Mouse (Mus musculus): ENCODE results near the gene Rab3b. TPM values are rescaled to one million over a fixed set of nuclear protein-coding genes. Genes with fewer than 3 reads are reported as not detected.
A peak's percentile ranks its signal among the peaks of the same experiment; 100 is the strongest.

Rab3b gene
- total and polyA plus RNA-seq, 3 experiments = 38.6 to 51.5 (median 41.6) TPM

GRCm38 (mm10) chr4:108951663-108952062 lies 72.8 kb downstream of the Rab3b start:
- no peak for DNase-seq

- DNase-seq = no peak
Measured at GRCm38 (mm10) chr4:108959696-108960095, 80.8 kb downstream of the Rab3b start.

- no peak for DNase-seq
Measured at GRCm38 (mm10) chr4:108960619-108961460, 82.0 kb downstream of the Rab3b start.

- no peak for DNase-seq
Measured at GRCm38 (mm10) chr4:108963017-108963416, 84.2 kb downstream of the Rab3b start.

GRCm38 (mm10) chr4:108969517-108969916 lies 90.7 kb downstream of the Rab3b start:
- no peak for DNase-seq

- DNase-seq = no peak
Measured at GRCm38 (mm10) chr4:108971054-108971453, 92.2 kb downstream of the Rab3b start.

GRCm38 (mm10) chr4:108976458-108977071 lies 97.7 kb downstream of the Rab3b start:
- DNase-seq = peak; percentile 51

GRCm38 (mm10) chr4:108986833-108987472 lies 108.1 kb downstream of the Rab3b start:
- DNase-seq = no peak

- DNase-seq = no peak
Measured at GRCm38 (mm10) chr4:108987473-108987842, 108.6 kb downstream of the Rab3b start.

GRCm38 (mm10) chr4:108989430-108989829 lies 110.6 kb downstream of the Rab3b start:
- no peak for DNase-seq

GRCm38 (mm10) chr4:108990032-108990431 lies 111.2 kb downstream of the Rab3b start:
- no peak for DNase-seq

- DNase-seq = no peak
Measured at GRCm38 (mm10) chr4:108990571-108990970, 111.7 kb downstream of the Rab3b start.

GRCm38 (mm10) chr4:108991811-108992210 lies 112.9 kb downstream of the Rab3b start:
- no peak for DNase-seq

Other genes with a start within 250 kb of the Rab3b start
- under 1 TPM; 0.62 to 0.92 TPM for gene 3110021N24Rik, start 159.4 kb upstream of the Rab3b start, total RNA-seq (2021)
- gene 3110021N24Rik, start 159.4 kb upstream of the Rab3b start, polyA plus RNA-seq (2012; rRNA removed) = 0.07 and 0.49 TPM in 2 replicates
- gene Zfyve9, start 98.3 kb upstream of the Rab3b start, total RNA-seq (2021) = 10 to 100 TPM; 27.2 to 28.9 TPM
- 4.1 and 4.5 TPM in 2 replicates for gene Zfyve9, start 98.3 kb upstream of the Rab3b start, polyA plus RNA-seq (2012; rRNA removed)
- 100 to 1,000 TPM; 124 to 146 TPM for gene Btf3l4, start 45.4 kb upstream of the Rab3b start, total RNA-seq (2021)
- gene Btf3l4, start 45.4 kb upstream of the Rab3b start, polyA plus RNA-seq (2012; rRNA removed) = 6.0 and 10.3 TPM in 2 replicates
- gene Txndc12, start 44.5 kb upstream of the Rab3b start, total RNA-seq (2021) = 10 to 100 TPM; 71.6 to 75.7 TPM
- gene Txndc12, start 44.5 kb upstream of the Rab3b start, polyA plus RNA-seq (2012; rRNA removed) = 6.4 and 10.6 TPM in 2 replicates
- 10 to 100 TPM; 30.1 to 30.9 TPM for gene Kti12, start 31.3 kb upstream of the Rab3b start, total RNA-seq (2021)
- 51.8 and 56.3 TPM in 2 replicates for gene Kti12, start 31.3 kb upstream of the Rab3b start, polyA plus RNA-seq (2012; rRNA removed)
- gene A730015C16Rik, start 30.4 kb upstream of the Rab3b start, total RNA-seq (2021) = not detected
- 0.26 TPM in 1 of 2 replicates, not detected in the other for gene A730015C16Rik, start 30.4 kb upstream of the Rab3b start, polyA plus RNA-seq (2012; rRNA removed)
- gene Nrd1, start 121.6 kb downstream of the Rab3b start, total RNA-seq (2021) = 100 to 1,000 TPM; 116 to 192 TPM
- 8.8 and 8.9 TPM in 2 replicates for gene Nrd1, start 121.6 kb downstream of the Rab3b start, polyA plus RNA-seq (2012; rRNA removed)